Mouse (Mus musculus): Measurements from ENCODE around the gene Phrf1. TPM values are rescaled to one million over a fixed set of nuclear protein-coding genes. Genes with fewer than 3 reads are reported as not detected.

The Phrf1 gene
- polyA plus RNA-seq, 1 experiment from 2014 or later = 99.6 TPM

GRCm38 (mm10) chr7:141206182-141206937, 22.2 kb upstream of the Phrf1 start:
- DNase-seq (ENCODE audit: low spot score) (no peak), ATAC-seq (replicated peaks; ENCODE audit: low FRiP score) (no peak)
- H3K4me2 ChIP-seq (ENCODE audit: low read depth, low read length, severe bottlenecking) = no peak overlapping the region
- H3K27ac ChIP-seq (ENCODE audit: low read depth, low read length) = no peak overlapping the region
- no peaks in the 10 kb centered on the region for H3K36me3 ChIP-seq (ENCODE audit: control insufficient read depth, insufficient read depth, low read length)
- WGBS = 91% methylated on average over 18 of the region's 18 CpGs
- H3K4me1 ChIP-seq (replicated peaks; ENCODE audit: control insufficient read depth, insufficient read depth, low read length) = no peaks in the 10 kb centered on the region
- H3K27me3 ChIP-seq (ENCODE audit: control insufficient read depth, insufficient read depth, low read length) = no peaks in the 10 kb centered on the region
- no peaks in the 10 kb centered on the region for H3K9me3 ChIP-seq (ENCODE audit: control insufficient read depth, low read length)
- no peak overlapping the region for H3K9ac ChIP-seq (ENCODE audit: low read length)
- H3K4me3 ChIP-seq (ENCODE audit: low read depth, low read length) = no peak overlapping the region

- Histone ChIP-seq H3K36me3 (ENCODE audit: control insufficient read depth, insufficient read depth, low read length) (no peaks in the 10 kb centered on the region), H3K27me3 (ENCODE audit: control insufficient read depth, insufficient read depth, low read length) (no peaks in the 10 kb centered on the region), H3K9ac (ENCODE audit: low read length) (no peak overlapping the region), H3K9me3 (ENCODE audit: control insufficient read depth, low read length) (no peaks in the 10 kb centered on the region), H3K4me1 (replicated peaks; ENCODE audit: control insufficient read depth, insufficient read depth, low read length) (peaks cover 4% of the 10 kb centered on the region; the same call in 1 of the 2 replicates), H3K27ac (ENCODE audit: low read depth, low read length) (no peak overlapping the region), H3K4me2 (ENCODE audit: low read depth, low read length, severe bottlenecking) (no peak overlapping the region), H3K4me3 (ENCODE audit: low read depth, low read length) (no peak overlapping the region)
- ATAC-seq (replicated peaks; ENCODE audit: low FRiP score) = no peak
- DNase-seq (ENCODE audit: low spot score) = no peak
- whole genome bisulfite sequencing = 73% methylated on average over 3 of the region's 3 CpGs
These were observed 19.1 kb upstream of the Phrf1 start for GRCm38 (mm10) chr7:141209526-141209925.

- peaks cover 8% of the 10 kb centered on the region; the same call in 1 of the 2 replicates for H3K4me1 ChIP-seq (replicated peaks; ENCODE audit: control insufficient read depth, insufficient read depth, low read length)
- H3K36me3 ChIP-seq (ENCODE audit: control insufficient read depth, insufficient read depth, low read length) = no peaks in the 10 kb centered on the region
- no peak overlapping the region for H3K27ac ChIP-seq (ENCODE audit: low read depth, low read length)
- no peak overlapping the region for H3K4me3 ChIP-seq (ENCODE audit: low read depth, low read length)
- H3K27me3 ChIP-seq (ENCODE audit: control insufficient read depth, insufficient read depth, low read length) = no peaks in the 10 kb centered on the region
- no peak overlapping the region for H3K9ac ChIP-seq (ENCODE audit: low read length)
- H3K4me2 ChIP-seq (ENCODE audit: low read depth, low read length, severe bottlenecking) = no peak overlapping the region
- 90% methylated on average over 12 of the region's 12 CpGs for WGBS
- DNase-seq (ENCODE audit: low spot score) = no peak
- no peak for ATAC-seq (replicated peaks; ENCODE audit: low FRiP score)
- H3K9me3 ChIP-seq (ENCODE audit: control insufficient read depth, low read length) = no peaks in the 10 kb centered on the region
These were observed 18.4 kb upstream of the Phrf1 start for GRCm38 (mm10) chr7:141210137-141210536.

GRCm38 (mm10) chr7:141210606-141211131, 17.9 kb upstream of the Phrf1 start:
- no peak overlapping the region for H3K4me3 ChIP-seq (ENCODE audit: low read depth, low read length)
- no peak overlapping the region for H3K27ac ChIP-seq (ENCODE audit: low read depth, low read length)
- H3K9ac ChIP-seq (ENCODE audit: low read length) = no peak overlapping the region
- no peak for ATAC-seq (replicated peaks; ENCODE audit: low FRiP score)
- peaks cover 8% of the 10 kb centered on the region; the same call in 1 of the 2 replicates for H3K4me1 ChIP-seq (replicated peaks; ENCODE audit: control insufficient read depth, insufficient read depth, low read length)
- no peaks in the 10 kb centered on the region for H3K9me3 ChIP-seq (ENCODE audit: control insufficient read depth, low read length)
- DNase-seq (ENCODE audit: low spot score) = no peak
- no peaks in the 10 kb centered on the region for H3K36me3 ChIP-seq (ENCODE audit: control insufficient read depth, insufficient read depth, low read length)
- H3K27me3 ChIP-seq (ENCODE audit: control insufficient read depth, insufficient read depth, low read length) = no peaks in the 10 kb centered on the region
- no peak overlapping the region for H3K4me2 ChIP-seq (ENCODE audit: low read depth, low read length, severe bottlenecking)
- WGBS = 93% methylated on average over 14 of the region's 14 CpGs

GRCm38 (mm10) chr7:141213133-141213532, 15.5 kb upstream of the Phrf1 start:
- Histone ChIP-seq H3K4me3 (ENCODE audit: low read depth, low read length) (no peak overlapping the region), H3K27me3 (ENCODE audit: control insufficient read depth, insufficient read depth, low read length) (no peaks in the 10 kb centered on the region), H3K36me3 (ENCODE audit: control insufficient read depth, insufficient read depth, low read length) (no peaks in the 10 kb centered on the region), H3K27ac (ENCODE audit: low read depth, low read length) (no peak overlapping the region), H3K9ac (ENCODE audit: low read length) (no peak overlapping the region), H3K4me2 (ENCODE audit: low read depth, low read length, severe bottlenecking) (no peak overlapping the region), H3K4me1 (replicated peaks; ENCODE audit: control insufficient read depth, insufficient read depth, low read length) (peaks cover 17% of the 10 kb centered on the region), H3K9me3 (ENCODE audit: control insufficient read depth, low read length) (no peaks in the 10 kb centered on the region)
- peak; percentile 43 for DNase-seq (ENCODE audit: low spot score)
- 80% methylated on average over 3 of the region's 3 CpGs for WGBS
- ATAC-seq (replicated peaks; ENCODE audit: low FRiP score) = no peak

- peaks cover 17% of the 10 kb centered on the region for H3K4me1 ChIP-seq (replicated peaks; ENCODE audit: control insufficient read depth, insufficient read depth, low read length)
- ATAC-seq (replicated peaks; ENCODE audit: low FRiP score) = no peak
- peak within 1 kb of the TSS; percentile 63 for H3K4me3 ChIP-seq (ENCODE audit: low read depth, low read length)
- H3K4me2 ChIP-seq (ENCODE audit: low read depth, low read length, severe bottlenecking) = peak within 1 kb of the TSS; percentile 73
- peak within 1 kb of the TSS; percentile 96 for H3K27ac ChIP-seq (ENCODE audit: low read depth, low read length)
- peak; percentile 40 for DNase-seq (ENCODE audit: low spot score)
- 93% methylated on average over 11 of the region's 11 CpGs for WGBS
- no peaks in the 10 kb centered on the region for H3K27me3 ChIP-seq (ENCODE audit: control insufficient read depth, insufficient read depth, low read length)
- no peaks in the 10 kb centered on the region for H3K36me3 ChIP-seq (ENCODE audit: control insufficient read depth, insufficient read depth, low read length)
- H3K9me3 ChIP-seq (ENCODE audit: control insufficient read depth, low read length) = no peaks in the 10 kb centered on the region
- H3K9ac ChIP-seq (ENCODE audit: low read length) = peak within 1 kb of the TSS; percentile 78
These were observed 14.9 kb upstream of the Phrf1 start, which contains the start of gene Lmntd2 for GRCm38 (mm10) chr7:141213605-141214235. Gene Lmntd2 (minus strand): TSS chr7:141214080.

- DNase-seq (ENCODE audit: low spot score) (peak; percentile 52), ATAC-seq (replicated peaks; ENCODE audit: low FRiP score) (no peak)
- no peaks in the 10 kb centered on the region for H3K36me3 ChIP-seq (ENCODE audit: control insufficient read depth, insufficient read depth, low read length)
- WGBS = 85% methylated on average over 3 of the region's 3 CpGs
- H3K4me1 ChIP-seq (replicated peaks; ENCODE audit: control insufficient read depth, insufficient read depth, low read length) = peaks cover 17% of the 10 kb centered on the region
- H3K27me3 ChIP-seq (ENCODE audit: control insufficient read depth, insufficient read depth, low read length) = no peaks in the 10 kb centered on the region
- H3K27ac ChIP-seq (ENCODE audit: low read depth, low read length) = 0 out of 2 replicates have a peak overlapping the region, but pooled peaks have one; percentile 96
- H3K4me2 ChIP-seq (ENCODE audit: low read depth, low read length, severe bottlenecking) = no peak overlapping the region
- H3K9ac ChIP-seq (ENCODE audit: low read length) = no peak overlapping the region
- no peak overlapping the region for H3K4me3 ChIP-seq (ENCODE audit: low read depth, low read length)
- no peaks in the 10 kb centered on the region for H3K9me3 ChIP-seq (ENCODE audit: control insufficient read depth, low read length)
These were observed 14.3 kb upstream of the Phrf1 start for GRCm38 (mm10) chr7:141214310-141214709.

GRCm38 (mm10) chr7:141215101-141215879, 13.3 kb upstream of the Phrf1 start, which contains the start of gene Rassf7:
Gene Rassf7 (plus strand): TSS chr7:141215860.
- Histone ChIP-seq H3K36me3 (ENCODE audit: control insufficient read depth, insufficient read depth, low read length) (no peaks in the 10 kb centered on the region), H3K9ac (ENCODE audit: low read length) (peak within 1 kb of the TSS; percentile 78), H3K4me1 (replicated peaks; ENCODE audit: control insufficient read depth, insufficient read depth, low read length) (peaks cover 17% of the 10 kb centered on the region), H3K27me3 (ENCODE audit: control insufficient read depth, insufficient read depth, low read length) (no peaks in the 10 kb centered on the region), H3K4me2 (ENCODE audit: low read depth, low read length, severe bottlenecking) (peak within 1 kb of the TSS; percentile 73), H3K9me3 (ENCODE audit: control insufficient read depth, low read length) (no peaks in the 10 kb centered on the region), H3K4me3 (ENCODE audit: low read depth, low read length) (peak within 1 kb of the TSS; percentile 63), H3K27ac (ENCODE audit: low read depth, low read length) (peak within 1 kb of the TSS; percentile 96)
- WGBS = under 1% methylated on average over 41 of the region's 41 CpGs
- peak; percentile 96 for ATAC-seq (replicated peaks; ENCODE audit: low FRiP score)
- peak; percentile 98 for DNase-seq (ENCODE audit: low spot score)

Data from forebrain, embryonic 11.5 days (tissue).